In the genomic region with DNA sequence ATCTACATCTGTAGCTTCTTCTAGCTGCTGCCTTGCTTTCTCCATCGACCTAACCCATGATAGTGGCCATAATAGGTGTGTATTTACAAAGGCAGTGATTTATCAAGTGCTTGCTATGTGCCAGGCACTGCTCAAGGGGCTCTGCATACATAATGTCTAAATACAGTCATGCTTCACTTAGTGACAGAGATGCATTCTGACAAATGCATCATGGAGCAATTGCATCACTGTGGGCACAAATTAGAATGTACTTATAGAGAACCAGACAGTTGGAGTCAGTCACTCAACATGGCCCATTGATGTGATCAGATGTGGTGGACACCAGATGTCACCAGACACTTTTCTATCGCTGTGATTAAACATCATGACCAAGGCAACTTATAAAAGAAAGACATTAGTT, we compare ENCODE assay signal across 26 mouse cellular contexts.
"Had no signal": no experiment of that assay in that cellular context is flagged by ENCODE, and none has a peak within 500 bp of the region (broad histone marks: within the 10 kb centered on the region; RNA-seq: fewer than 3 reads in every experiment).

No protein-coding gene starts in this region.

- H3K36me3 ChIP-seq: heart, embryonic 13.5 days; heart, embryonic 15.5 days; hindbrain, embryonic 10.5 days; hindbrain, embryonic 12.5 days; hindbrain, embryonic 15.5 days; intestine, embryonic 15.5 days; limb, embryonic 10.5 days; limb, embryonic 12.5 days; liver, embryonic 13.5 days had no signal

- H3K4me1 ChIP-seq: heart, embryonic 13.5 days; heart, embryonic 15.5 days; intestine, embryonic 15.5 days; limb, embryonic 10.5 days; limb, embryonic 12.5 days; liver, embryonic 13.5 days had no signal

- H3K4me3 ChIP-seq: gastrocnemius, adult 2 months; heart, adult 2 months; heart, embryonic 13.5 days; heart, embryonic 15.5 days; hindbrain, embryonic 10.5 days; hindbrain, embryonic 12.5 days; hindbrain, embryonic 15.5 days; intestine, embryonic 15.5 days; layer of hippocampus, adult 2 months; left cerebral cortex, adult 2 months; limb, embryonic 10.5 days; limb, embryonic 12.5 days; liver, embryonic 13.5 days had no signal

- H3K9ac ChIP-seq: heart, embryonic 13.5 days; heart, embryonic 15.5 days; hindbrain, embryonic 12.5 days; hindbrain, embryonic 15.5 days; intestine, embryonic 15.5 days; limb, embryonic 12.5 days; liver, embryonic 13.5 days had no signal

- H3K9me3 ChIP-seq: heart, embryonic 13.5 days; heart, embryonic 15.5 days; hindbrain, embryonic 10.5 days; hindbrain, embryonic 12.5 days; hindbrain, embryonic 15.5 days; intestine, embryonic 15.5 days; limb, embryonic 10.5 days; limb, embryonic 12.5 days had no signal

- H3K27ac ChIP-seq: gastrocnemius, adult 2 months; heart, adult 2 months; heart, embryonic 13.5 days; heart, embryonic 15.5 days; hindbrain, embryonic 10.5 days; hindbrain, embryonic 12.5 days; hindbrain, embryonic 15.5 days; intestine, embryonic 15.5 days; layer of hippocampus, adult 2 months; left cerebral cortex, adult 2 months; limb, embryonic 10.5 days; limb, embryonic 12.5 days; liver, embryonic 13.5 days had no signal

- DNase-seq: gastrocnemius, adult 2 months; gastrocnemius, postnatal 10 days; gastrocnemius, postnatal 25 days; heart, adult 2 months; heart, postnatal 14 days; heart, postnatal 4 days; kidney, adult 18-20 months; kidney, adult 8-10 months; kidney, postnatal 10 days; kidney, postnatal 25 days; kidney, postnatal 4 days; liver; liver, embryonic 13.5 days had no signal

- H3K4me2 ChIP-seq: heart, embryonic 13.5 days; heart, embryonic 15.5 days; hindbrain, embryonic 12.5 days; hindbrain, embryonic 15.5 days; intestine, embryonic 15.5 days; limb, embryonic 12.5 days; liver, embryonic 11.5 days; liver, embryonic 13.5 days had no signal

- H3K27me3 ChIP-seq: heart, embryonic 13.5 days; heart, embryonic 15.5 days; hindbrain, embryonic 12.5 days; hindbrain, embryonic 15.5 days; intestine, embryonic 15.5 days; limb, embryonic 12.5 days; liver, embryonic 13.5 days had no signal

- ATAC-seq: inflammation-experienced regulatory T-cells, adult 6 months; intestine, embryonic 15.5 days; intestine, postnatal 0 days had no signal
